Mouse (Mus musculus): Measurements from ENCODE around the gene Ndrg2.
"Not testable (repeated sequence)": the region's sequence is repeated elsewhere in the genome, so short reads cannot be mapped to it uniquely, and the experiment has no call there.

The Ndrg2 gene

GRCm38 (mm10) chr14:51913960-51914762 is at the start of gene Ndrg2:
Gene Ndrg2, minus strand, starts transcription at chr14:51914158.
- peak; percentile 65 to 81 for DNase-seq (ENCODE audit: low spot score in 2 of 2)

GRCm38 (mm10) chr14:51960316-51960715 is 46.4 kb upstream of the Ndrg2 start:
- DNase-seq (ENCODE audit: low spot score in 2 of 2) = no peak

GRCm38 (mm10) chr14:51943336-51943735 is 29.4 kb upstream of the Ndrg2 start:
- no peak for DNase-seq (ENCODE audit: low spot score in 2 of 2)

DNA sequence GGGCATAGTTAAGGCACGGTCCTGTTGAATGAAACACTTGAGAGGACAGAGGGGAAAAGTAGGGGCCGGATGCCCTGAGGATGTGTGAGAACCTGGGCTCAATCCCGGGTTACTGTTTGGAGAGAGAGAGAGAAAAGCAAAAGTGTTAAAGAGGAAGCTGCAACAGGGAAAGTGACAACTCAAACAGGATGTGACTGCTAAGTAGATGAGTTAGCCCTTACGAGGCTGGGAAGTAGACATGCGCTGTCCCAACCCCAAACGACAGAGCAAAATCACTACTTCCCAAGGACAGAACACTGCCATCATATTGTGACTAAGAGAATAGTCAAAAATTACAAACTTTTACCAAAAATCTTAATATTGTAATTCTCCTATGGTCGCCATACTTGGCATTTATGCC is 28.3 kb upstream of the Ndrg2 start:
- no peak for DNase-seq (ENCODE audit: low spot score in 2 of 2)

- DNase-seq (ENCODE audit: low spot score in 2 of 2) = no peak
Measured at GRCm38 (mm10) chr14:51941577-51941976, 27.6 kb upstream of the Ndrg2 start.

DNA sequence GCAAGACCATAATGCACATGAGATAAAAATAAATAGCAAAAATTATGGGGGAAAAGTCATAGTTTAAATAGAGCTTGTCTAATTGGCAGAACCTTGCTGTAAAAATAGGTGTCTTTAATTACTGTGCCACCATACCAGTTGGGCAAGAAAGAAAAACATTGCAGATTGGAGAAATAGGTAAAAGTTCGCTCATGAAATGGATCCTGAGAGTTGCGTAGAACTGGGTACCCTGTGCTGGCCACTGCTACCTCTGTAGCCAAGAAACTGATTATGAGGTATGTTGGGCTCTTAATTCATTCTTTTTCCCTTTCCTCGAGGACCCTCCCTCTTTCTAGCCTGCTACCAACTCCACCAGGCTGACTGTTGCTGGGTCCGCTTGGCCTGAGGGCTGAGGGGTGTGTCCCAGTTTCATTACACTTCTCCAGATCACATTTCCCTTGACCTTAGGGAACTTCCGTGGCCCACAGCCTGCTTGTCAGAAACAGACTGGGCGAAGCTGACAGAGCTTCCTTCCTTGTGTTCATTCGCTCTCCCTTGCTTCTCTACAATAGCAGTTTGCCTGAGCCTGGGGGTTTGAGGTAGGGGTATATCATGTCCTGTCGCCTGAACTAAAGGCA is 27.1 kb upstream of the Ndrg2 start:
- peak in 1 of 2 experiments; percentile 44 for DNase-seq (ENCODE audit: low spot score in 2 of 2)

GRCm38 (mm10) chr14:51939005-51939404 is 25.0 kb upstream of the Ndrg2 start:
- DNase-seq (ENCODE audit: low spot score in 2 of 2) = no peak

GRCm38 (mm10) chr14:51932092-51933020 is 18.4 kb upstream of the Ndrg2 start:
- DNase-seq (ENCODE audit: low spot score in 2 of 2) = no peak

DNA sequence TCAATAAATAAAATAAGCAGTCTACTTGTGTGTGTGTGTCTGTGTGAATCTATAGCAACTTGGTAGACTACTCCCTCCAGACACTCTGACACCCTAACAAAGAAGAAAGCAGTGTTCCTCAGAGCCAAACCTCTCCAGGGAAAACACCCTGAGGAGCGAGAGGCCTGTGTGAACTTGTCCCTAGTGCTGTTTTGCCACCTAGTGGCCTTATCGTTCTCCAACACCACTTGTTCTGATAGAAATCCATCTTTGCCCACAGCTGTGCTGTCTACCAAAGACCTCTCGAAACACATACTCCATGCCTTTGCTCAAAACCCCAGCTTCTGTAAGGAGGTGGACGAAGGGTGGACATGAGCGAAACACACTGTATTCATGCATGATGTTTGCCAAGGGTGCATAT is 16.9 kb upstream of the Ndrg2 start:
- DNase-seq (ENCODE audit: low spot score in 2 of 2) = peak in 1 of 2 experiments; percentile 64

GRCm38 (mm10) chr14:51929968-51930367 is 16.0 kb upstream of the Ndrg2 start:
- DNase-seq (ENCODE audit: low spot score in 2 of 2) = no peak

- peak in 1 of 2 experiments; percentile 66 for DNase-seq (ENCODE audit: low spot score in 2 of 2)
Measured at GRCm38 (mm10) chr14:51929309-51929943, 15.5 kb upstream of the Ndrg2 start.

DNA sequence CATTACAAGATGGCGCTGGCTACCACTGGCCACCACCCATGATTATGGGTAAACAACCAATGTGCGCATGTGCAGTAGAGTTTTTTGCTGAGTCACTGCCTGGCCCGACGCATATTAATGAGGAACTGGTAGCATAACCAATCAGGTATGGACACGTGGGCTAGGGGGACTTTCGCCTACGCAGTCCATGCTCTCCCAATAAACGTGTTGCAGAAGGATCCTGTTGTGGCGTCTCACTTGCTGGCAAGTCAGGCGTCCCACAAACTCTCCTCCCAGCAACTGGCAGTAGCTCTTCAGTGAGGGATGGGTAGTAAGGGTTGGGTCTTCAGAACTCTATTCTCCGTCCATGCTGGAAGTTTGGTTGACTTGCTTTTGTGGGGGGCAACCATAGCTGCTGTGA is 13.0 kb upstream of the Ndrg2 start:
- not testable (repeated sequence) for DNase-seq (ENCODE audit: low spot score in 2 of 2)

GRCm38 (mm10) chr14:51923492-51923891 is 9.5 kb upstream of the Ndrg2 start:
- peak in 1 of 2 experiments; percentile 61 for DNase-seq (ENCODE audit: low spot score in 2 of 2)

- DNase-seq (ENCODE audit: low spot score in 2 of 2) = no peak
Measured at GRCm38 (mm10) chr14:51922910-51923309, 9.0 kb upstream of the Ndrg2 start.

GRCm38 (mm10) chr14:51922571-51922865 is 8.6 kb upstream of the Ndrg2 start, which contains the start of gene Rnase13:
Gene Rnase13, minus strand, starts transcription at chr14:51922773.
- DNase-seq (ENCODE audit: low spot score in 2 of 2) = no peak

DNA sequence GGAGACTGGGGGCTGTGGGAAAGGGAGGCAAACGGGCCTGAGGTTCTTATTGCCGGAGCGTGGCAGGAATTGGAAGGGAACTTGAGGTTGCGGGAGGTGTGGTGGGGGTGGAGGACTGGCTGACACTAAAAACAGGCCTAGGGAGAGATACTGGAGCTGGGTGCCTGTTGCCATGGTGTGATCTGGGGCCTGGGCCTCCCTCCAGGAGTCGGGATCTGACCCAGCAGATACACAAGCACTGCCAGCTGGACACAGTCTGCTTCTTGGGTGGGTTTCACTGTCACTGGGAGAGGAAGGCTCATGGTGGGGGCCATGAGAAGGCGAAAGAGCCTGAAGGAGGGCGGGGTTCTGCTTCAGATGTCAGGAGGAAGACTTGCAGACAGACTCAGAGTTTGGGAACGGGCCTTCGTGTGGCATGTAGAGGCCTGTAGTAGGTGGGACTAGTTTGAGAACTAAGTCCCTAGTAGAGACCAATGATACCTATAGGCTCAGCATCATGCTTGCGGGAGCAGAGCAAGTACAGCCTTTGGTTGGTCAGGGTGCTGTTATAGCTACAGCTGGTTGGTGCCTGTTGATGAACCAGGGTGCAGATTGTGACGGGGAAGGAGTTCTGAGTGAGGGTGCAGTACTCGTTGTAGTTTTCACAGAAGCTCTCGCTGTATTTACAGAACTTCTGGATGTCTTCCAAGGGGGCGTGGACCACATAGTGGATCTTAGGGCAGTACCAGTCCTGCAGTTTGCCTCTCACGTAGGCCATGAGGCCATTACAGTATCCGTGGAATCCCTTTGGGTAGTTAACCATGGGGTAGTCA is 8.0 kb upstream of the Ndrg2 start:
- peak in 1 of 2 experiments; percentile 54 for DNase-seq (ENCODE audit: low spot score in 2 of 2)

- DNase-seq (ENCODE audit: low spot score in 2 of 2) = no peak
Measured at GRCm38 (mm10) chr14:51918966-51919365, 5.0 kb upstream of the Ndrg2 start.

GRCm38 (mm10) chr14:51918125-51918524 is 4.2 kb upstream of the Ndrg2 start, which contains the start of gene Tppp2:
Gene Tppp2, plus strand, starts transcription at chr14:51918425.
- no peak for DNase-seq (ENCODE audit: low spot score in 2 of 2)

- no peak for DNase-seq (ENCODE audit: low spot score in 2 of 2)
Measured at GRCm38 (mm10) chr14:51916539-51916938, 2.6 kb upstream of the Ndrg2 start.

DNA sequence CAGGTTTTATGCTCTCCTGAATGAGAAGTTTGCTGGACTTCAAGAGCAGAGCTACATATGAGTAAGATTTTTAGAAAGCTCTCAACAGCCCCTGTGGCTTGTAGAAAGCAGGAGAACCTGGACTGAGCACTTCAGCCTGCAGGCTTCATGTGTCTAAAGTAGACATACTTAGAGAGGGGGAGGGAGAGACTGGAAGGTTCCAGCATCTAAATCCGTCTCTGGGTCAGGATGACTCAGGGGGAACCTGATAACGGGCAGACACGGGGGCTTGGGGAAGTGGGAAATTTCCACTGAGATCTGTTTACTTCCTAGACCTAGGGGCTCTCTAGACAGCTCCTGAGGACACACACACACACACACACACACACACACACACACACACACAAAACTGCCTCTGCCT is 1.1 kb upstream of the Ndrg2 start:
- DNase-seq (ENCODE audit: low spot score in 2 of 2) = no peak

Measured in urinary bladder, adult 18-20 months (tissue).